Mouse (Mus musculus) MEL (cell line): ENCODE data around the gene Pla2r1. TPM values are rescaled to one million over a fixed set of nuclear protein-coding genes. Genes with fewer than 3 reads are reported as not detected.

Experiments
- DNase-seq: peaks from one replicate; pipeline ENCODE4 v3.0.0; 2011; ENCODE audit warnings: low read depth, low spot score
- H3K27ac ChIP-seq: 2 replicates; pipeline ENCODE4 v1.5.1; 2012; ENCODE audit warnings: low read depth, mild to moderate bottlenecking, control low read depth, low read length, moderate library complexity; ENCODE audit not compliant: control insufficient read depth
- H3K27me3 ChIP-seq, 2 experiments: fragments of 150-350 bp in 1 of 2; sonication (generic) in 1 of 2; 2 replicates each; pipeline ENCODE4 v1.6.1; 2012; ENCODE audit warnings: low read length in 2 of 2, mild to moderate bottlenecking in 2 of 2, improper control_type of control experiment in 1 of 2, moderate library complexity in 1 of 2; ENCODE audit not compliant: insufficient read depth in 2 of 2, control insufficient read depth in 1 of 2
- H3K36me3 ChIP-seq, 2 experiments: 2 replicates each; pipeline ENCODE4 v1.6.1; 2012 to 2014; ENCODE audit warnings: low read length in 2 of 2, improper control_type of control experiment in 1 of 2, inconsistent platforms in 1 of 2, mild to moderate bottlenecking in 1 of 2; ENCODE audit not compliant: insufficient read depth in 2 of 2, control insufficient read depth in 1 of 2
- H3K4me1 ChIP-seq, 2 experiments: fragments of 150-350 bp in 1 of 2; sonication (generic) in 1 of 2; 2 replicates each; pipeline ENCODE4 v1.6.1; 2012; ENCODE audit warnings: low read length in 2 of 2, improper control_type of control experiment in 1 of 2, mild to moderate bottlenecking in 1 of 2; ENCODE audit not compliant: insufficient read depth in 2 of 2, control insufficient read depth in 1 of 2
- H3K4me3 ChIP-seq, 2 experiments: fragments of 150-350 bp in 1 of 2; sonication (generic) in 1 of 2; 2 replicates each; pipeline ENCODE4 v1.5.1; 2012; ENCODE audit warnings: low read depth in 2 of 2, low read length in 2 of 2, mild to moderate bottlenecking in 2 of 2, moderate library complexity in 2 of 2, control low read depth in 1 of 2, improper control_type of control experiment in 1 of 2; ENCODE audit not compliant: control insufficient read depth in 1 of 2, insufficient read depth in 1 of 2
- H3K79me2 ChIP-seq: 2 replicates; pipeline ENCODE4 v1.6.1; 2012; ENCODE audit warnings: mild to moderate bottlenecking, low read length, moderate library complexity; ENCODE audit not compliant: control insufficient read depth, poor library complexity, insufficient read depth
- H3K9ac ChIP-seq: 2 replicates; pipeline ENCODE4 v1.6.1; 2012; ENCODE audit warnings: low read depth, mild to moderate bottlenecking, control low read depth, low read length, moderate library complexity; ENCODE audit not compliant: control insufficient read depth, poor library complexity, severe bottlenecking
- H3K9me3 ChIP-seq: fragments of 150-350 bp; sonication (generic); replicated peaks from 2 replicates; pipeline ENCODE4 v1.6.1; 2012; ENCODE audit warnings: mild to moderate bottlenecking, low read length, improper control_type of control experiment, moderate library complexity; ENCODE audit not compliant: insufficient read depth
- BHLHE40 ChIP-seq: IDR thresholded peaks from 2 replicates; pipeline ENCODE4 v1.6.1; 2012; ENCODE audit warnings: low read depth, mild to moderate bottlenecking, inconsistent platforms, low read length, improper control_type of control experiment, borderline replicate concordance
- CHD1 ChIP-seq: IDR thresholded peaks from 2 replicates; pipeline ENCODE4 v1.6.1; 2012; ENCODE audit warnings: low read depth, mild to moderate bottlenecking, inconsistent platforms, low read length, improper control_type of control experiment
- CHD2 ChIP-seq: IDR thresholded peaks from 2 replicates; pipeline ENCODE4 v1.6.1; 2011; ENCODE audit warnings: low read length, improper control_type of control experiment
- CTCF ChIP-seq, 3 experiments: IDR thresholded peaks in 2 of 3; conservative IDR thresholded peaks in 1 of 3; 2 replicates each; pipeline ENCODE4 v1.5.1; 2011 to 2012; ENCODE audit warnings: low read length in 3 of 3, low read depth in 2 of 3, mild to moderate bottlenecking in 2 of 3, improper control_type of control experiment in 1 of 3, inconsistent platforms in 1 of 3, mixed read lengths in 1 of 3, moderate library complexity in 1 of 3; ENCODE audit not compliant: control insufficient read depth in 1 of 3, insufficient read depth in 1 of 3, poor library complexity in 1 of 3, severe bottlenecking in 1 of 3
- E2F4 ChIP-seq: IDR thresholded peaks from 2 replicates; pipeline ENCODE4 v1.6.1; 2011; ENCODE audit warnings: low read depth, low read length, improper control_type of control experiment, borderline replicate concordance
- EP300 ChIP-seq, 2 experiments: IDR thresholded peaks; 2 replicates each; pipeline ENCODE4 v1.6.1; 2011; ENCODE audit warnings: improper control_type of control experiment in 2 of 2, low read length in 2 of 2, low read depth in 1 of 2, mild to moderate bottlenecking in 1 of 2
- ETS1 ChIP-seq: IDR thresholded peaks from 2 replicates; pipeline ENCODE4 v1.6.1; 2012; ENCODE audit warnings: low read depth, mild to moderate bottlenecking, inconsistent platforms, low read length, improper control_type of control experiment, moderate library complexity
- JUND ChIP-seq: IDR thresholded peaks from 2 replicates; pipeline ENCODE4 v1.6.1; 2011; ENCODE audit warnings: low read depth, mild to moderate bottlenecking, improper control_type of control experiment, low read length
- MAFK ChIP-seq: IDR thresholded peaks from 2 replicates; pipeline ENCODE4 v1.6.1; 2011; ENCODE audit warnings: low read depth, mild to moderate bottlenecking, low read length, improper control_type of control experiment, borderline replicate concordance
- MAX ChIP-seq: IDR thresholded peaks from 2 replicates; pipeline ENCODE4 v1.6.1; 2011; ENCODE audit warnings: low read length, improper control_type of control experiment
- MAZ ChIP-seq: IDR thresholded peaks from 2 replicates; pipeline ENCODE4 v1.6.1; 2012; ENCODE audit warnings: low read depth, mild to moderate bottlenecking, inconsistent platforms, low read length, improper control_type of control experiment
- MYC ChIP-seq: IDR thresholded peaks from 2 replicates; pipeline ENCODE4 v1.6.1; 2011; ENCODE audit warnings: low read depth, mild to moderate bottlenecking, low read length, improper control_type of control experiment, moderate library complexity
- NRF1 ChIP-seq: IDR thresholded peaks from 2 replicates; pipeline ENCODE4 v1.6.1; 2014; ENCODE audit warnings: low read depth, mild to moderate bottlenecking, inconsistent platforms, low read length, improper control_type of control experiment, moderate library complexity; ENCODE audit not compliant: poor library complexity, insufficient read depth, severe bottlenecking
- POLR2A ChIP-seq, 2 experiments: IDR thresholded peaks; 2 replicates each; pipeline ENCODE4 v1.6.1; 2011 to 2012; ENCODE audit warnings: low read length in 2 of 2, mild to moderate bottlenecking in 2 of 2, control low read depth in 1 of 2, improper control_type of control experiment in 1 of 2, low read depth in 1 of 2, moderate library complexity in 1 of 2; ENCODE audit not compliant: control insufficient read depth in 1 of 2, insufficient read depth in 1 of 2, poor library complexity in 1 of 2
- POLR2AphosphoS2 ChIP-seq: IDR thresholded peaks from 2 replicates; pipeline ENCODE4 v1.6.1; 2011; ENCODE audit warnings: low read length, improper control_type of control experiment
- POLR2AphosphoS5 ChIP-seq: IDR thresholded peaks from 2 replicates; pipeline ENCODE4 v1.6.1; 2012; ENCODE audit warnings: low read depth, borderline replicate concordance, mild to moderate bottlenecking, inconsistent platforms, low read length, moderate library complexity, mixed read lengths
- RCOR1 ChIP-seq: IDR thresholded peaks from 2 replicates; pipeline ENCODE4 v1.6.1; 2012; ENCODE audit warnings: low read depth, mild to moderate bottlenecking, inconsistent platforms, low read length, improper control_type of control experiment
- SIN3A ChIP-seq: IDR thresholded peaks from 2 replicates; pipeline ENCODE4 v1.6.1; 2012; ENCODE audit warnings: low read length, improper control_type of control experiment, inconsistent platforms
- SMC3 ChIP-seq: IDR thresholded peaks from 2 replicates; pipeline ENCODE4 v1.6.1; 2011; ENCODE audit warnings: low read depth, low read length, improper control_type of control experiment
- TBP ChIP-seq: IDR thresholded peaks from 2 replicates; pipeline ENCODE4 v1.8.0; 2011; ENCODE audit warnings: low read depth, low read length, improper control_type of control experiment
- UBTF ChIP-seq: IDR thresholded peaks from 2 replicates; pipeline ENCODE4 v1.6.1; 2012; ENCODE audit warnings: low read depth, mild to moderate bottlenecking, inconsistent platforms, low read length, improper control_type of control experiment, moderate library complexity, borderline replicate concordance; ENCODE audit not compliant: insufficient read depth
- USF1 ChIP-seq: IDR thresholded peaks from 2 replicates; pipeline ENCODE4 v1.6.1; 2014; ENCODE audit warnings: low read depth, mild to moderate bottlenecking, inconsistent platforms, low read length, improper control_type of control experiment, moderate library complexity
- USF2 ChIP-seq, 2 experiments: IDR thresholded peaks; 2 replicates each; pipeline ENCODE4 v1.6.1; 2011 to 2012; ENCODE audit warnings: improper control_type of control experiment in 2 of 2, low read length in 2 of 2, borderline replicate concordance in 1 of 2, inconsistent platforms in 1 of 2, low read depth in 1 of 2, mild to moderate bottlenecking in 1 of 2; ENCODE audit not compliant: insufficient read depth in 1 of 2
- ZC3H11A ChIP-seq: IDR thresholded peaks from 2 replicates; pipeline ENCODE4 v1.6.1; 2012; ENCODE audit warnings: low read depth, mild to moderate bottlenecking, inconsistent platforms, low read length, improper control_type of control experiment
- ZKSCAN1 ChIP-seq: IDR thresholded peaks from 2 replicates; pipeline ENCODE4 v1.6.1; 2012; ENCODE audit warnings: low read depth, mild to moderate bottlenecking, inconsistent platforms, low read length, improper control_type of control experiment, moderate library complexity
- ZMIZ1 ChIP-seq: IDR thresholded peaks from 2 replicates; pipeline ENCODE4 v1.6.1; 2012; ENCODE audit warnings: low read depth, mild to moderate bottlenecking, inconsistent platforms, low read length, improper control_type of control experiment, moderate library complexity
- polyA plus RNA-seq, 2 experiments: library from polyadenylated mRNA; stranded (reverse) in 1 of 2; unstranded in 1 of 2; fragments of >175 nt in 1 of 2; fragments of >200 nt in 1 of 2; gene quantifications; 2 replicates each; pipeline versions ENCODE4 v1.2.1 to v1.2.4; 2012; ENCODE audit warnings: low replicate concordance in 2 of 2, low read depth in 1 of 2; ENCODE audit not compliant: insufficient read length in 2 of 2, insufficient read depth in 1 of 2, missing spikeins in 1 of 2
- total RNA-seq: library from RNA; depleted of rRNA; stranded (reverse); fragments of 300-350 nt; gene quantifications from 2 replicates; pipeline ENCODE4 v1.2.3, GENCODE M21; 2012

Pla2r1 gene
- total and polyA plus RNA-seq, 3 experiments, result not detected

DNA sequence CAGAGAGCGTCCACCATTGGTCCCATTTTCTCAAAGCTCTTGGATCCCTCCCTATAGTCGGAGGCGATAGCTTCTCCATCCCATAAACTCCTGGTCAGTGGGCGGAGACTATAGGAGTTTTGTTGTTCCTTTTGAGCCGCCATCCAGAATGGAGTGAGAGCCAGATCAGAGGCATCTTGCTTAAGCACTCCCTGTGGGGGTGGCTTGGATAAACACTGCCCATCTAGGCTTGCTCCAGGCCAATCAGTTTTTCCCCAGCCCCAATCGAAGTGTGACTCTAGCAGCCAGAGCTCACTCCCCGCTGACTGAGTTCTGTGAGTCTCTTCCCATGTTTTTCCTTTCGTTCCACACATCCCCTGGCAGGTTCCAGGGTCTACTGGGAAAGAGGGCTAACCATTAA lies 138.8 kb downstream of the Pla2r1 start (continued):
- no peak for TF ChIP-seq POLR2A (IDR thresholded peaks at IDR 0.05; ENCODE audit: control insufficient read depth in 1 of 2, insufficient read depth in 1 of 2, low read depth in 1 of 2, low read length in 2 of 2, poor library complexity in 1 of 2)

DNA sequence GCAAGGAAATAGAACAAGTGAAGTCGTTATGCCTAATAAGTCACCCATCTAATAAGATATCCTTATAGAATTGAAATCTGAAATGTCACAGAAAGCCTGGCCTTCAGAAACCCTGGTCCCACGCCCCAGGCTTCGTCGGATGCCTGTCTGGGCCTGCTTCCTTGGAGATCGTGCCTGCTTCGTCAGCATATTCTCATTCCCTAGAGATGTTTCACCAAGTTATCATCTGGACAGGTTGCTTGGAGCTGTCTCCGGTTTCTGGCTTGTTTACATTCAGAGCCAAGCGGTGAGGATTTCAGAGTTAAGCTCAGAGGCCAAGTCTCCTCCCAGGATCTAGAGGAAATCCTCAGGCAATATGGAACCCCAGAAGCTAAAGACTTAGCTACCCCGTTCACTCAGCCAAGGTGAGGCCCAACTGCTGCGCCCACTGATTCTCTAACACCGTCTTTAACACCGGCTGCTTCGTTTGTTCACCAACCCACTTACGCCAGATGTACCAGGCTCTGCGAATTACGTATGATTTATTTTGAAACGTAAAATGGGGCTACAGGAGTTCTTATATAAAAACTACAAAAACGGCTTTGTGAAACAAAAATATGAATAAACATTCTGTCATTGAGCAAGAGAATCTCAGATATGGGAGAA lies 140.0 kb downstream of the Pla2r1 start:
- Histone ChIP-seq H3K9ac (no peak overlapping the region), H3K36me3 (no peaks in the 10 kb centered on the region), H3K27ac (no peak overlapping the region), H3K4me3 (no peak overlapping the region), H3K9me3 (no peaks in the 10 kb centered on the region), H3K27me3 (no peaks in the 10 kb centered on the region), H3K4me1 (no peaks in the 10 kb centered on the region), H3K79me2 (no peaks in the 10 kb centered on the region)
- TF ChIP-seq ZMIZ1 (no peak), EP300 (IDR thresholded peaks at IDR 0.05; ENCODE audit: low read depth in 1 of 2, low read length in 2 of 2) (no peak), CTCF (IDR thresholded peaks at IDR 0.05 in 2 of 3, conservative IDR thresholded peaks at IDR 0.05 in 1 of 3; ENCODE audit: control insufficient read depth in 1 of 3, insufficient read depth in 1 of 3, low read depth in 2 of 3, low read length in 3 of 3, poor library complexity in 1 of 3, severe bottlenecking in 1 of 3) (no peak), POLR2AphosphoS2 (no peak), ZC3H11A (no peak), BHLHE40 (no peak), UBTF (no peak), SIN3A (no peak), ZKSCAN1 (no peak), ETS1 (no peak), USF1 (no peak), TBP (no peak), NRF1 (no peak), MYC (no peak), MAX (no peak), MAFK (no peak)
- DNase-seq, result no peak

GRCm38 (mm10) chr2:60411181-60411580 lies 141.9 kb downstream of the Pla2r1 start:
- no peak overlapping the region for H3K27ac ChIP-seq
- H3K36me3 ChIP-seq, result peaks cover 0 to 2% of the 10 kb centered on the region in 2 experiments; a peak in 2 of 4 replicates
- TF ChIP-seq POLR2AphosphoS2, result no peak
- no peak for TF ChIP-seq CHD1
- no peak for TF ChIP-seq POLR2AphosphoS5
- no peak for TF ChIP-seq MYC
- no peak for TF ChIP-seq BHLHE40
- TF ChIP-seq ZKSCAN1, result no peak
- TF ChIP-seq RCOR1, result no peak
- no peak for TF ChIP-seq EP300 (IDR thresholded peaks at IDR 0.05; ENCODE audit: low read depth in 1 of 2, low read length in 2 of 2)
- no peak for TF ChIP-seq USF2 (IDR thresholded peaks at IDR 0.05; ENCODE audit: borderline replicate concordance in 1 of 2, insufficient read depth in 1 of 2, low read depth in 1 of 2, low read length in 2 of 2)
- TF ChIP-seq E2F4, result no peak
- no peak for TF ChIP-seq CHD2
- no peak for TF ChIP-seq SMC3
- TF ChIP-seq MAZ, result no peak
- TF ChIP-seq JUND, result no peak
- TF ChIP-seq, all 39 proteins: peak for 0
- H3K9me3 ChIP-seq, result no peaks in the 10 kb centered on the region
- no peaks in the 10 kb centered on the region for H3K27me3 ChIP-seq
- H3K4me3 ChIP-seq, result no peak overlapping the region
- no peak for DNase-seq
- peaks cover 0 to 6% of the 10 kb centered on the region in 2 experiments; a peak in 2 of 4 replicates for H3K4me1 ChIP-seq
- H3K9ac ChIP-seq, result no peak overlapping the region
- no peaks in the 10 kb centered on the region for H3K79me2 ChIP-seq
